Mouse (Mus musculus): Measurements from ENCODE around the gene Plekha6.
"Not testable (repeated sequence)": the region's sequence is repeated elsewhere in the genome, so short reads cannot be mapped to it uniquely, and the experiment has no call there.

Plekha6 gene

GRCm38 (mm10) chr1:133321267-133321925, 157.4 kb downstream of the Plekha6 start, which contains the start of gene Kiss1:
Gene Kiss1 (plus strand): TSS chr1:133321875.
- DNase-seq (ENCODE audit: low read depth, low spot score), result no peak

- DNase-seq (ENCODE audit: low read depth, low spot score), result no peak
These were observed 159.3 kb downstream of the Plekha6 start for GRCm38 (mm10) chr1:133323333-133323732.

GRCm38 (mm10) chr1:133325951-133326350, 161.9 kb downstream of the Plekha6 start:
- no peak for DNase-seq (ENCODE audit: low read depth, low spot score)

- DNase-seq (ENCODE audit: low read depth, low spot score), result no peak
These were observed 163.1 kb downstream of the Plekha6 start for GRCm38 (mm10) chr1:133327094-133327493.

GRCm38 (mm10) chr1:133328299-133328795, 164.3 kb downstream of the Plekha6 start:
- DNase-seq (ENCODE audit: low read depth, low spot score), result no peak

GRCm38 (mm10) chr1:133328896-133329637, 165.1 kb downstream of the Plekha6 start:
- no peak for DNase-seq (ENCODE audit: low read depth, low spot score)

- no peak for DNase-seq (ENCODE audit: low read depth, low spot score)
These were observed 165.6 kb downstream of the Plekha6 start for GRCm38 (mm10) chr1:133329638-133329964.

GRCm38 (mm10) chr1:133331142-133331541, 167.1 kb downstream of the Plekha6 start:
- DNase-seq (ENCODE audit: low read depth, low spot score), result no peak

GRCm38 (mm10) chr1:133332656-133333430, 168.8 kb downstream of the Plekha6 start:
- no peak for DNase-seq (ENCODE audit: low read depth, low spot score)

GRCm38 (mm10) chr1:133333937-133334336, 169.9 kb downstream of the Plekha6 start:
- DNase-seq (ENCODE audit: low read depth, low spot score), result no peak

- DNase-seq (ENCODE audit: low read depth, low spot score), result not testable (repeated sequence)
These were observed 176.4 kb downstream of the Plekha6 start for GRCm38 (mm10) chr1:133340403-133340802.

GRCm38 (mm10) chr1:133344357-133344756, 180.3 kb downstream of the Plekha6 start:
- DNase-seq (ENCODE audit: low read depth, low spot score), result no peak

GRCm38 (mm10) chr1:133346531-133346930, 182.5 kb downstream of the Plekha6 start:
- DNase-seq (ENCODE audit: low read depth, low spot score), result no peak

- DNase-seq (ENCODE audit: low read depth, low spot score), result no peak
These were observed 183.2 kb downstream of the Plekha6 start for GRCm38 (mm10) chr1:133347226-133347625.

GRCm38 (mm10) chr1:133347693-133348520, 183.9 kb downstream of the Plekha6 start:
- DNase-seq (ENCODE audit: low read depth, low spot score), result no peak

- no peak for DNase-seq (ENCODE audit: low read depth, low spot score)
These were observed 186.2 kb downstream of the Plekha6 start, which contains the start of gene Ren1 for GRCm38 (mm10) chr1:133350210-133350609. Gene Ren1 (plus strand): TSS chr1:133350510.

- no peak for DNase-seq (ENCODE audit: low read depth, low spot score)
These were observed 187.8 kb downstream of the Plekha6 start for GRCm38 (mm10) chr1:133351762-133352161.
